21 mouse cellular contexts compared by ENCODE assay signal in the genomic region with DNA sequence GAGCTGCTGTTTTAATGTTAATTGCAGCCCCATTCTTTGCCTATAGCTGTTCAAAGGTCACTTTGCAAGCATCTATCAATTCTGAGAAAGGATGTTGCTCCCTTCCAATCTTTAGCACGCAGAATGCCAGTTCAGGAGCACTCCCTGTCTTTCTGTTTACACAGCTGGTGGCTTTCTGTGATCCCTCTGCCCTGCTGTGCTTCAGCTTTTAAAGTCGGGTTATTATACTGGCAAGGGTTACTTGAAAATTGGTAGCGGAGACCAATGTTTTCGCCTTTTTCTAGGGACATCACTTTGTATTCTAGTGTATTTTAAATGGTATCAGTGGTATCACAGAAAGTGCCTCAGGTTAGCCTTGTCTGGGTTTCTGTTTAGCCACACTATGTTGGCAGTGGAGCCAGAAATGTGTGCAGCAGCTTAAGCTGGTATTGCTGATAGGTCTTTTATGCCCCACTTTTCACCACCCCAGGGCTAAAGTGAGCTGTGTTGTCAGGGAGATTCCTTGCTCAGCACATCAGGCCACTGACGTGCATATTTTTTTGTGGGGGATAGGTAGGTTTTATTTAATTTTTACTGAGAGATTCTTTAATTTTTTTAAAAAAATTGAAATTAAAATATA.
DNase-seq lines count a peak whose midpoint lies in the region; ATAC-seq lines count a peak whose summit lies in the region.
"Had no signal": no experiment of that assay in that cellular context is flagged by ENCODE, and none has a peak within 500 bp of the region (broad histone marks: within the 10 kb centered on the region; RNA-seq: fewer than 3 reads in every experiment).

No protein-coding gene starts in this region.

- H3K27ac ChIP-seq in kidney, embryonic 14.5 days (ENCODE audit: low read depth, low read length), result no peak overlapping the region
- H3K27ac ChIP-seq: embryonic facial prominence, embryonic 13.5 days; gastrocnemius, adult 2 months; hindbrain, embryonic 15.5 days; kidney, embryonic 15.5 days; layer of hippocampus, adult 2 months; left cerebral cortex, adult 2 months; limb, embryonic 12.5 days; liver, embryonic 13.5 days had no signal

- no peak overlapping the region for H3K9ac ChIP-seq in kidney, embryonic 14.5 days (ENCODE audit: low read depth, low read length)
- H3K9ac ChIP-seq: embryonic facial prominence, embryonic 13.5 days; hindbrain, embryonic 15.5 days; kidney, embryonic 15.5 days; limb, embryonic 12.5 days; liver, embryonic 13.5 days had no signal

- no peak for DNase-seq in kidney, adult 18-20 months
- peak; percentile 41 for DNase-seq in R1 (ENCODE audit: low read depth, low spot score)
- DNase-seq in embryo, embryonic 10.5 days (ENCODE audit: low spot score), result peak; percentile 70
- DNase-seq in mesoderm, embryonic 11.5 days (ENCODE audit: low read depth, low spot score), result peak; percentile 47
- DNase-seq in thymus, adult 18-20 months, result no peak
- DNase-seq in adrenal gland, adult 8-10 months, result no peak
- DNase-seq in testis, postnatal 14 days (ENCODE audit: low spot score), result no peak
- DNase-seq: gastrocnemius, adult 2 months; heart, adult 18-20 months; liver, embryonic 13.5 days; right cerebral cortex, postnatal 14 days; thymus, postnatal 25 days had no signal

- no peaks in the 10 kb centered on the region for H3K36me3 ChIP-seq in kidney, embryonic 14.5 days (ENCODE audit: control insufficient read depth, insufficient read depth, low read length)
- H3K36me3 ChIP-seq: embryonic facial prominence, embryonic 13.5 days; hindbrain, embryonic 15.5 days; kidney, embryonic 15.5 days; limb, embryonic 12.5 days; liver, embryonic 13.5 days had no signal

- no peaks in the 10 kb centered on the region for H3K27me3 ChIP-seq in kidney, embryonic 14.5 days (ENCODE audit: control insufficient read depth, insufficient read depth, low read length)
- H3K27me3 ChIP-seq: embryonic facial prominence, embryonic 13.5 days; hindbrain, embryonic 15.5 days; kidney, embryonic 15.5 days; limb, embryonic 12.5 days; liver, embryonic 13.5 days; megakaryocyte, embryonic 14.5 days had no signal

- WGBS in kidney, embryonic 14.5 days, result 20% methylated on average over 5 of the region's 5 CpGs

- H3K4me3 ChIP-seq in kidney, embryonic 14.5 days (ENCODE audit: low read length), result no peak overlapping the region
- H3K4me3 ChIP-seq: embryonic facial prominence, embryonic 13.5 days; gastrocnemius, adult 2 months; hindbrain, embryonic 15.5 days; kidney, embryonic 15.5 days; layer of hippocampus, adult 2 months; left cerebral cortex, adult 2 months; limb, embryonic 12.5 days; liver, embryonic 13.5 days; megakaryocyte, embryonic 14.5 days had no signal

- peak; percentile 64; the same call in 1 of the 2 replicates for ATAC-seq in kidney, embryonic 14.5 days (ENCODE audit: low FRiP score, low TSS enrichment)
- ATAC-seq: Patski had no signal

- H3K9me3 ChIP-seq in kidney, embryonic 14.5 days (ENCODE audit: control insufficient read depth, low read length), result no peaks in the 10 kb centered on the region
- H3K9me3 ChIP-seq: embryonic facial prominence, embryonic 13.5 days; hindbrain, embryonic 15.5 days; kidney, embryonic 15.5 days; limb, embryonic 12.5 days; liver, embryonic 13.5 days; megakaryocyte, embryonic 14.5 days had no signal

- no peak overlapping the region for H3K4me2 ChIP-seq in kidney, embryonic 14.5 days (replicated peaks; ENCODE audit: low read depth, low read length)
- H3K4me2 ChIP-seq: embryonic facial prominence, embryonic 13.5 days; hindbrain, embryonic 15.5 days; kidney, embryonic 15.5 days; limb, embryonic 12.5 days; liver, embryonic 13.5 days had no signal

- H3K4me1 ChIP-seq in kidney, embryonic 14.5 days (ENCODE audit: control insufficient read depth, insufficient read depth, low read length), result no peaks in the 10 kb centered on the region
- H3K4me1 ChIP-seq: embryonic facial prominence, embryonic 13.5 days; hindbrain, embryonic 15.5 days; kidney, embryonic 15.5 days; limb, embryonic 12.5 days; liver, embryonic 13.5 days; megakaryocyte, embryonic 14.5 days had no signal

Comparison
In these comparisons a context has a peak if more than half of its experiments do, and no peak if none do; other contexts are left out.
1. DNase-seq: peak in R1 (single experiment), embryo, embryonic 10.5 days (single experiment) and mesoderm, embryonic 11.5 days (single experiment); none in kidney, adult 18-20 months (single experiment), thymus, adult 18-20 months (0 of 2), adrenal gland, adult 8-10 months (single experiment) and testis, postnatal 14 days (single experiment).